Mouse (Mus musculus) central nervous system, embryonic 18 days (tissue): ENCODE results near the gene Pms2. TPM values are rescaled to one million over a fixed set of nuclear protein-coding genes. Genes with fewer than 3 reads are reported as not detected.

ENCODE experiments used
- polyA plus RNA-seq: library from polyadenylated mRNA; depleted of rRNA; stranded (reverse); fragments of >200 nt; gene quantifications from 2 replicates; pipeline ENCODE4 v1.2.3, GENCODE M21; 2012; rRNA removed

Pms2 gene
- polyA plus RNA-seq = 16.8 and 17.0 TPM in 2 replicates

DNA sequence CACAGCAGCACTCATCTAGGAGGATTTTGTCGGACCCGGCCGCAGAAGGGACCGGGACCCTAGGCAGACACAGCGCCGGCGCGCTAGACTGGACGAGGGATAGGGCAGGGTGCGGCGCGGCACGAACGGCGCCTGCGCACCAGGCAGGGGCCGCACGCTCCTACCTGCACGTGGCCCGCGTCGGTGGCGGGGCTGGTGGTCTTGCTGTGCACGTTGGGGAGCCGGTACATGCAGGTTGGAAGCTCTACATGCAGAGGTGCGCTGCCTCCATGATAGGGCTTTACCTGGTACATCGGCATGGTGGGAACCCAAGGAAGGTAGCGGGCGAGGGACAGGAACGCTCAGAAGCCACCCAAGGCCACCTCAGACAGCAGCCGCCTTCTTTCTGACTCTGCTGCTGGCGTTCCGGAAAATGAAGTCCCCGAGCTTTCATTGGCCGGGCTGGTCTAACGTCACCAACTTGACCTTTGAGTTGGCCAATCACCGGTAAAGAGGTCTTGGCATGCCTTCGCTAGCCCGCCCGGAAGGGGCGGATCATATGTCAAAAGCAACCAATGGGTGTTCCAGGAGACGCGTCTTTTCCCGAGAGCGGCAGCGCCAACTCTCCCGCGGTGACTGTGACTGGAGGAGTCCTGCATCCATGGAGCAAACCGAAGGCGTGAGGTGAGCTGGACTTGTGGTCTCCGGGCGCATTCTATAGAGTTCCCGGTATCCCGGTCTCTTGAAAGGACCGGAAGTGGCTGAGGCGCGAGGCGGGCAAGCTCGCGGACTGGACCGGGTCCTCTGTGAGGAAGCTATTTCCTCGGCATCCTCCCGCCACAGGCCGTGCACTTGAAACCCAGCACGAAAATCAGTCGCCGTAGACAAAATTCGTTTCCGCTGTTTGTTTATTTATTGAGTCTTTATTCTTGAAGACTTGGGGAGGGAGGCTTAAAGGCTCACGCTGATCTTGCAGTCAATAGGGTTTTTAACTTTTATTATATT lies at the start of gene Pms2, which contains the start of gene Aimp2:
Gene Pms2, plus strand, starts transcription at position 548 of the 984 bp plus-strand sequence.
Gene Aimp2, minus strand, starts transcription at position 431 of the 984 bp plus-strand sequence.

DNA sequence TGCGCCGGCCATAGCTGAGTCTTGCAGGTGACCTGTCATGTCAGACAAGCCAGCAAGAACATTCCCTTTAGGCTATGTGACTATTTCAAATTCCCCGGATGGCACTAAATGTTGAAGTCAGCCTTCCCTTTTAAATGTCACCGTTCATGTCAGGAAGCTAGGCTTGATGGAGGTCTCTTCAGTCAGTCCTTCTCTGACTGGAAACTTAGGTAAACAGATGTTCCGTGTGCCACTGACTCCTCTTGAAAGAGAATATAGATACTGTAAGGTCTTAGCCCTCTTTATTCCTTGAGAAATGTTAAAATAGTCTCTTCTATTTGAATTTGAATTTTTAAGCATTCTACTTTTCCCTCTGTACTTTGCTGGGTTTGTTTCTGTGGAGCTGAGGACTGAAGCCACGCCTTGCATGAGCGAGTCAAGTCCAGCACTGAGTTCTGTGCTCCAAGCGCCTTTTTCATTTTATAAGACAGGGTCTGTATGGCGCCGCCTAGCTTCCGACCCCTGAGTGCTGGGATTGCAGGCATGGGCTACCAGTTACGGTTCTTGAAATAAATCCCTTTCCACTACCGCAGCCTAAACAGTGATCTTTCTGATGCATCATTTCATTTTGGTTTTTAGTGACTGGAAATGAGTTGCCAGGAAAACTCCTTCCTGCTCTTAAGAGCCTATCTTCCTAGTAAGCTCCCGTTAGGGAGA lies 12.0 kb upstream of the Pms2 start, which contains the start of gene Ankrd61:
Gene Ankrd61, minus strand, starts transcription at position 51 of the 696 bp plus-strand sequence.

DNA sequence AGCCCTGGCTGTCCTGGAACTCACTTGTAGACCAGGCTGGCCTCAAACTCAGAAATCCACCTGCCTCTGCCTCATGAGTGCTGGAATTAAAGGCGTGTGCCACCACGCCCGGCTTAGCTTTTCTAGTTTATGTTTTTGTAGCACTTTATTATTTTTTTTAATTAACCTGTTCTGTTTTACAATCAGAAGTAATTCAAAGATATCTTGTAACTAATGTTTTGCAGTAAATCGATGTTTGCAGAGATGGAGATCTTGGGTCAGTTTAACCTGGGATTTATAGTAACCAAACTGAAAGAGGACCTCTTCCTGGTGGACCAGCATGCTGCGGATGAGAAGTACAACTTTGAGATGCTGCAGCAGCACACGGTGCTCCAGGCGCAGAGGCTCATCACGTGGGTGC lies 18.1 kb downstream of the Pms2 start, which contains the start of gene Gm42421:
Gene Gm42421, plus strand, starts transcription at position 301 of the 400 bp plus-strand sequence.

DNA sequence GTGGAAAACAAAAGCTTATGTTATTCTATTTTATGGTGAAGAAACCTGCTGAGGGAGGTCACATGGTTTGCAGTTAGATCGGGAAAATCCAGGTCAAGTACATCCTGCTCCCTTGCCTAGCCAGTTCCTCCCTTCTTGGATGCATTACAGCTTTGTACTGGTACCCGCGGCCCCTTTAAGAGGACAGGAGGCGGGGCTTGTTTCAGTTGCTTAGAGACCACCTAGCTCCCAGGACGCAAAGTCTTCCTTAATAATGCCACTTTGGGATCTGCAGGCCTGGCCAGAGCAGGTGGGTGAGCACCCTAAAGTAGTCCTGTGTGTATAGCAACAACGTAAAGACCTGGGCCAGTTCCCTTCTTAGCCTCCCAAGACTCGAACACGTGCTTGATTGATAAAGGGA lies 23.1 kb downstream of the Pms2 start, which contains the start of gene Rsph10b:
Gene Rsph10b, plus strand, starts transcription at position 205 of the 400 bp plus-strand sequence.

Other genes with a start within 250 kb of the Pms2 start
- 15.4 and 16.9 TPM in 2 replicates for gene Usp42, start 177.7 kb upstream of the Pms2 start, polyA plus RNA-seq
- 26.4 and 27.4 TPM in 2 replicates for gene Eif2ak1, start 92.2 kb upstream of the Pms2 start, polyA plus RNA-seq
- 0.33 and 0.67 TPM in 2 replicates for gene Ankrd61, start 12.3 kb upstream of the Pms2 start, polyA plus RNA-seq
- gene Aimp2, start 117 bp upstream of the Pms2 start, polyA plus RNA-seq = 81.8 and 88.1 TPM in 2 replicates
- 2.7 and 2.8 TPM in 2 replicates for gene Gm42421, start 18.2 kb downstream of the Pms2 start, polyA plus RNA-seq
- gene Rsph10b, start 23.1 kb downstream of the Pms2 start, polyA plus RNA-seq = 10.6 and 10.8 TPM in 2 replicates
- 53.2 and 54.8 TPM in 2 replicates for gene Ccz1, start 104.9 kb downstream of the Pms2 start, polyA plus RNA-seq
- gene Ocm, start 116.7 kb downstream of the Pms2 start, polyA plus RNA-seq = 0.32 and 0.68 TPM in 2 replicates
- gene Lmtk2, start 190.5 kb downstream of the Pms2 start, polyA plus RNA-seq = 18.7 and 23.6 TPM in 2 replicates